Mouse (Mus musculus) liver, embryonic 14.5 days (tissue): ENCODE results near the gene Sik3.

ENCODE experiments used
- CTCF ChIP-seq: IDR thresholded peaks from 2 replicates; pipeline ENCODE4 v1.5.1; 2016; ENCODE audit warnings: antibody characterized with exemption, low read depth, control low read depth
- EP300 ChIP-seq: IDR thresholded peaks from 2 replicates; pipeline ENCODE4 v1.6.1; 2016; ENCODE audit warnings: antibody characterized with exemption, low read depth

DNA sequence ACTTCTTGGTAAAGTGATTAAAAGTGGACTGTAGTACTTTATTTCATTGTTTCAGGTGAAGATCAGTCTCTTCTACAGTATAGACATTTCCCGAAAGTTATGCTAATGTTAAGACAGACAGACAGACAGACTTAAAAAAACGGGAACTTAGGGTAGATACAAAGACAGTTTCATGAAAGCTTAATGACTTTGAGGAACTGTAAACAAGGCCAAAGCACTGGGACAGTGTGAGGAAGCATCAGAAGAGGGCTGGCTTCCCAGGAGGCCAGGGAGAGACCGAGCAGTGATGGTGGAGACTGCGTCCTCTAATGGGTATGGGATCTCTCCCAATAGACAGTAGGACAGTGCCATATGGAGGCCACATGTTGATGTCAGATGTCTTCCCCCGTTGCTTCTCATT, 86.5 kb downstream of the Sik3 start:
- TF ChIP-seq EP300 (no peak), CTCF (no peak)
